Mouse (Mus musculus): Measurements from ENCODE around the gene Slc25a41.

Gene Slc25a41

GRCm38 (mm10) chr17:56990115-56990746, 51.2 kb downstream of the Slc25a41 start, which contains the start of gene Clpp:
TSS of gene Clpp (plus strand) at chr17:56990305.
- DNase-seq: peak; percentile 98

DNA sequence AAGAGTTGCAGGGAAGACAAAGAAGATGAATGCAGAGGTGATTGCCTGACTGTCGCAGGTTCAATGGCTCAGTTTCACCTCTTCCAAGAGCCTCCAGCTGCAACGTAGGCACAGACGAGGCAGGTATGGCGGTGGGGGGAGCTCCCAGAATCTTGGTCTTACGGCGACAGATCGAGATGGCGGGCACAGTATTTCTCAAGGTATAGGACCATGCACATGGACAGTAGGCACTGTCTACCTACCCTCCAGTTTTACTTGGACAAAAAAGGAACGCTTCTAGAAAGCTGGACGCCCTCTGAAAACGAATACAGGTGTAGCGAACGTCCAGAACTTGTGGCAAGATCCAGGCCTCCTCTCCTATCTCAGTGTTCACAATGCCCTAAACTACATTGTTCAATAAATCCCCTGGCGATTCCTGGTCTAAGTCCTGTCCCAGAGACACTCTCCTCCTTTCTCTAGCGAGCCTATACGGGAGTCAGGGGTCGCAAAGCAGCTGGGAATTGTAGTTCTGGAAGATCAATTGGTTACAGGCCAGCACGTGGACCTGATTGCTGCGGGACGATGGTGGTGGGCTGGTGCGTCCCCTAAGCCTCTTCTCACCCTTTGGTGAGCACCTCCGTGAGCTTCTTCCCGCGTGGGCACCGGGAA, 51.9 kb downstream of the Slc25a41 start:
- peak; percentile 80 to 90 for DNase-seq

- DNase-seq: no peak
These were observed 52.5 kb downstream of the Slc25a41 start for GRCm38 (mm10) chr17:56988921-56989430.

- no peak for DNase-seq
These were observed 53.0 kb downstream of the Slc25a41 start for GRCm38 (mm10) chr17:56988441-56988840.

- DNase-seq: no peak
These were observed 55.2 kb downstream of the Slc25a41 start for GRCm38 (mm10) chr17:56986105-56986805.

DNA sequence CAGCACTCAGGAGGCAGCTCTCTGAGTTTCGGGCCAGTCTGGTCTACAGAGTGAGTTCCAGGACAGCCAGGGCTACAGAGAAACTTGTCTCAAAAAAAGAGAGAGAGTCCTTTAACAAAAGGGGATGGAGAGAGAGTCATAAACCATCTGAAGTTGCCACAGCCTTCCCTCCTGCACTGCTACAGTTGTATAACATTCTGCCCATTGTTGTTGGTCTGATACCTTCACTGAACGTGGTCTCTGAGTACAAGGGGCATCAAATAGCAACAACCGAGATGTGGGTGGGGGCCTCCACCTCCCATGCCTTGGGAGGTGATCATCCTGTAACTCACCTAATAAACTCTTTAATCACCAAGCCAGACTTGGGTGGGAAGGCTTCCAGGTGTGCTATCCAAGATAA, 55.8 kb downstream of the Slc25a41 start:
- DNase-seq: no peak

- DNase-seq: no peak
These were observed 56.6 kb downstream of the Slc25a41 start for GRCm38 (mm10) chr17:56984886-56985285.
